Mouse (Mus musculus) neural tube, embryonic 15.5 days (tissue): ENCODE data around the gene Pcif1. TPM values are rescaled to one million over a fixed set of nuclear protein-coding genes. Genes with fewer than 3 reads are reported as not detected.

ENCODE experiments used
- ATAC-seq: fragments of 200-750 bp; cut with Nextera tagmentation; 2 replicates; pipeline ENCODE4 v1.8.0; 2017; ENCODE audit warnings: mild to moderate bottlenecking, moderate TSS enrichment, moderate library complexity; ENCODE audit not compliant: low FRiP score
- H3K27ac ChIP-seq: fragments of 300-500 bp; sonication (generic); replicated peaks from 2 replicates; pipeline ENCODE4 v1.5.1; 2015; ENCODE audit warnings: mild to moderate bottlenecking, inconsistent platforms
- H3K27me3 ChIP-seq: fragments of 300-500 bp; sonication (generic); replicated peaks from 2 replicates; pipeline ENCODE4 v1.6.1; 2015; ENCODE audit warnings: inconsistent platforms
- H3K36me3 ChIP-seq: fragments of 300-500 bp; sonication (generic); 2 replicates; pipeline ENCODE4 v1.6.1; 2015; ENCODE audit warnings: inconsistent platforms
- H3K4me1 ChIP-seq: fragments of 300-500 bp; sonication (generic); 2 replicates; pipeline ENCODE4 v1.6.1; 2015; ENCODE audit warnings: inconsistent platforms
- H3K4me2 ChIP-seq: fragments of 300-500 bp; sonication (generic); 2 replicates; pipeline ENCODE4 v1.6.1; 2015; ENCODE audit warnings: inconsistent platforms, mild to moderate bottlenecking, moderate library complexity
- H3K4me3 ChIP-seq: fragments of 300-500 bp; sonication (generic); replicated peaks from 2 replicates; pipeline ENCODE4 v1.5.1; 2015; ENCODE audit warnings: mild to moderate bottlenecking, inconsistent platforms
- H3K9ac ChIP-seq: fragments of 300-500 bp; sonication (generic); replicated peaks from 2 replicates; pipeline ENCODE4 v1.6.1; 2015; ENCODE audit warnings: mild to moderate bottlenecking, inconsistent platforms
- H3K9me3 ChIP-seq: fragments of 300-500 bp; sonication (generic); replicated peaks from 2 replicates; pipeline ENCODE4 v1.6.1; 2016; ENCODE audit warnings: inconsistent platforms
- WGBS: fragments of 180-500 bp; shearing (Covaris S2); methylation state at CpG from one replicate; pipeline ENCODE4 v1.1.7; 2015; ENCODE audit warnings: mixed read lengths; 5-methylcytosine and 5-hydroxymethylcytosine counted together
- polyA plus RNA-seq: library from polyadenylated mRNA; unstranded; fragments of >200 nt; fragmentation: Nextera tagmentation; extraction: Ambion mirVana; gene quantifications from 2 replicates; pipeline ENCODE4 v1.2.1, GENCODE M21; 2015

Pcif1 gene
- polyA plus RNA-seq, 1 experiment from 2014 or later, result 79.9 TPM

GRCm38 (mm10) chr2:164912749-164913427, 33.8 kb downstream of the Pcif1 start:
- Histone ChIP-seq H3K4me2 (peak overlapping the region; percentile 90), H3K9me3 (no peaks in the 10 kb centered on the region), H3K4me3 (peak overlapping the region; percentile 84), H3K27me3 (no peaks in the 10 kb centered on the region), H3K9ac (no peak overlapping the region), H3K27ac (peak overlapping the region; percentile 100), H3K36me3 (peaks cover 15% of the 10 kb centered on the region), H3K4me1 (peaks cover 31% of the 10 kb centered on the region)
- WGBS, result 93% methylated on average over 9 of the region's 9 CpGs
- no peak for ATAC-seq

- Histone ChIP-seq H3K4me3 (no peak overlapping the region), H3K36me3 (peaks cover 10% of the 10 kb centered on the region), H3K9ac (no peak overlapping the region), H3K27me3 (no peaks in the 10 kb centered on the region), H3K9me3 (no peaks in the 10 kb centered on the region), H3K4me2 (no peak overlapping the region), H3K27ac (no peak overlapping the region), H3K4me1 (peaks cover 31% of the 10 kb centered on the region)
- 98% methylated on average over 2 of the region's 2 CpGs for WGBS
- no peak for ATAC-seq
Observed at GRCm38 (mm10) chr2:164913428-164913786, 34.3 kb downstream of the Pcif1 start.

- Histone ChIP-seq H3K27me3 (no peaks in the 10 kb centered on the region), H3K4me3 (no peak overlapping the region), H3K27ac (no peak overlapping the region), H3K4me2 (no peak overlapping the region), H3K4me1 (peaks cover 12% of the 10 kb centered on the region), H3K9ac (no peak overlapping the region), H3K9me3 (no peaks in the 10 kb centered on the region), H3K36me3 (peaks cover 7% of the 10 kb centered on the region)
- 85% methylated on average over 5 of the region's 5 CpGs for WGBS
- no peak for ATAC-seq
Observed at GRCm38 (mm10) chr2:164916820-164917219, 37.7 kb downstream of the Pcif1 start.

DNA sequence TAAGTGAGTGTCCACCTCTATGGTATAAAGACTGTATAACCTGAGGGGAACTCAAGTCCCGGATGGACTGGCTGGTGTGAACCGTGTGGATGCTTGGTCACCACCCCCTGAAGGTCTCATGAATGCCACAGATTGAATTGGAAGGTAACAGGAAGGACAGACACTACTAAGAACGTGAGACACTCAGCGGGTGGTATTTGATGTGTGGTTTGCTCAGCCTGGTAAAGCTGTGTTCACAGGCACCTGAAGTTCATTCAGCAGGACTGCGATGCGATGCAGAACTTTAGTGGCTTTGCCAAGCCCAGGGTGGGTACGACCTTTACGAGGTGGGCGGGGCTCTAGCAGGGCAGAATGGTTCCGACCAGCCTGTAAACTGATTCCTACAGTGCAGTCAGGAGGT, 38.3 kb downstream of the Pcif1 start:
- H3K9me3 ChIP-seq, result no peaks in the 10 kb centered on the region
- peaks cover 8% of the 10 kb centered on the region for H3K4me1 ChIP-seq
- no peak for ATAC-seq
- 34% methylated on average over 10 of the region's 10 CpGs for WGBS
- no peak overlapping the region for H3K4me3 ChIP-seq
- H3K4me2 ChIP-seq, result no peak overlapping the region
- no peaks in the 10 kb centered on the region for H3K27me3 ChIP-seq
- peaks cover 7% of the 10 kb centered on the region for H3K36me3 ChIP-seq
- no peak overlapping the region for H3K9ac ChIP-seq
- no peak overlapping the region for H3K27ac ChIP-seq

GRCm38 (mm10) chr2:164918325-164918724, 39.2 kb downstream of the Pcif1 start:
- H3K4me3 ChIP-seq, result no peak overlapping the region
- peaks cover 3% of the 10 kb centered on the region; the same call in 1 of the 2 replicates for H3K4me1 ChIP-seq
- H3K27ac ChIP-seq, result no peak overlapping the region
- H3K4me2 ChIP-seq, result no peak overlapping the region
- H3K36me3 ChIP-seq, result peaks cover 7% of the 10 kb centered on the region
- no peaks in the 10 kb centered on the region for H3K9me3 ChIP-seq
- no peak for ATAC-seq
- 68% methylated on average over 4 of the region's 5 CpGs for WGBS
- no peaks in the 10 kb centered on the region for H3K27me3 ChIP-seq
- no peak overlapping the region for H3K9ac ChIP-seq

DNA sequence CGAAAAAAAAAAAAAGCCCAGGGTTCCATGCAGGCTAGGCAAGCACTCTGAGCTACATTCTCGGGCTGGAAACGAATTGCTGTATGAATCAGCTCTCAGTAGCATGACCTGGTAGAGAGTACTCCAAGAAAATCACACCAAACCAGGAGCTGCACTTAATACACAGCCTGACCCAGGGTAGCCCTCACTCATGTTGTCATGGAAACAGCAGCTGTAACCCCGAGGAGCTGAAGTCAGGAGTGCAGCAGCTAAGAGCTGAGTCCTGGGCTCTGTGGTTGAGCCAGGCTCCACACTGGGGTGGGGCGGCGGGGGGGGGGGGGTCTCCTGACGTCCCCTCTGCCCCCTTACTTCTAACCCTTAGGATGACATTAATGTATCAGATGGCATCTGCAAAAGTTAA, 42.9 kb downstream of the Pcif1 start:
- H3K4me2 ChIP-seq, result no peak overlapping the region
- H3K9ac ChIP-seq, result no peak overlapping the region
- no peak for ATAC-seq

DNA sequence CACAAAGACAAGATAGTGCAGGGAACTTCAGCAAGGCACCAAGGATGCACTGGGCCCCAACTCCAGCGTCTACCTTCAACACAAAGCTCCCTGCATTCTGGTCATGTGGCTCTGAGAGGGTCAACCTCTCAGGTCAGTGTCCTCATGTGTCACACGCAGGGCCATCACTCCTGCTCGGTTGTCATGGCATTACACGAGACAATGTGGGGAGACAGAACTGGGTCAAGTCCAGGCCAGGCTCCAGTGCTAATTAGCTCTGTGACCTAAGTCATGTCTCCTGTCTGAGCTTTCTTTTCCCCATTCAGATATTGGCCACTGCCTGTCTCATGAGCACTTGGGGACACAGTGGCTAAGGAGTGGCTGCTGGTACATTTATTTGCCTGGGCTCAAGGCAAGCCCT, 44.2 kb downstream of the Pcif1 start:
- peaks cover 7% of the 10 kb centered on the region for H3K36me3 ChIP-seq
- WGBS, result 44% methylated on average over 4 of the region's 4 CpGs
- ATAC-seq, result no peak

More for the DNA sequence above, 42.9 kb downstream of the Pcif1 start:
- 52% methylated on average over 7 of the region's 7 CpGs for WGBS
- Histone ChIP-seq H3K4me1 (peaks cover 17% of the 10 kb centered on the region; the same call in 1 of the 2 replicates), H3K4me3 (no peak overlapping the region), H3K36me3 (peaks cover 7% of the 10 kb centered on the region), H3K27ac (no peak overlapping the region), H3K27me3 (no peaks in the 10 kb centered on the region), H3K9me3 (no peaks in the 10 kb centered on the region)

DNA sequence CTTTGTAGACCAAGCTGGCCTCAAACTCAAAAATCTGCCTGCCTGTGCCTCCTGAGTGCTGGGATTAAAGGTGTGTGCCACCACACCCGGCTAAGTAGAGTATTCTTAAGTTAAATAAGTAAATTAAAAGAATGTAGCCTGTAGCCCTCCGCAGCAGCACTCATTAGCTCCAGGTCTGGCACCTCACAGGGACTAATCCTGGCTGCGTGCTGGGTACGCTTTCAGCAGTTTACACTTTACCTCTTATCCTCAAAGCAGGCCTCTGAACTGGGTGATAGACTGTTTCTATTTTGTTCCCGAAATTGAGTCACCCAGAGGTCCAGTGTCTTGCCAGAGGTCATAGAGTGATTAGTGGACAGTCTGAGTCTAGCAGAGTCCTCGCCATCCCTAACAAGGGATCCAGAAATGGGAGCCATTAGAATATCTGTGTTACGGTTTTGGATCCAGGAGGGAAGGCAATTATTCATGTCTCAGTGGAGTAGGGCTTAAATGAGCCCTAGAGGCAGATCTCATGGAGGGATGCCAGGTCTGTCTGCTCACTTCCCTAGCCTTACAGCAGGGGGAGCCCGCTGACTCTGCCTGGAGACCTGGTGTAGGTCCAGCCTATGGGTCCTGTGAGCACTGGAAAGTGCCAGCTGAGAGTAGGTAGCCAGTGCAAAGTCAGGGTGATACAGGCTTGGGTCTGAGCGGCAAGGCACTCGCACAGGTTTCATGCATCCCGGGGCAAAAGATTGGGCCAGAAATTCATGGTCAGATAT, 45.2 kb downstream of the Pcif1 start:
- Histone ChIP-seq H3K27ac (no peak overlapping the region), H3K27me3 (no peaks in the 10 kb centered on the region), H3K4me2 (no peak overlapping the region), H3K36me3 (peaks cover 7% of the 10 kb centered on the region), H3K4me3 (no peak overlapping the region), H3K4me1 (peaks cover 17% of the 10 kb centered on the region; the same call in 1 of the 2 replicates), H3K9me3 (no peaks in the 10 kb centered on the region), H3K9ac (no peak overlapping the region)
- no peak; the same call in 1 of the 2 replicates for ATAC-seq
- WGBS, result 37% methylated on average over 11 of the region's 11 CpGs

More for the DNA sequence above, 44.2 kb downstream of the Pcif1 start:
- no peak overlapping the region for H3K27ac ChIP-seq
- H3K4me2 ChIP-seq, result no peak overlapping the region
- H3K4me1 ChIP-seq, result peaks cover 17% of the 10 kb centered on the region; the same call in 1 of the 2 replicates
- H3K9ac ChIP-seq, result no peak overlapping the region
- no peaks in the 10 kb centered on the region for H3K27me3 ChIP-seq
- no peak overlapping the region for H3K4me3 ChIP-seq
- H3K9me3 ChIP-seq, result no peaks in the 10 kb centered on the region

DNA sequence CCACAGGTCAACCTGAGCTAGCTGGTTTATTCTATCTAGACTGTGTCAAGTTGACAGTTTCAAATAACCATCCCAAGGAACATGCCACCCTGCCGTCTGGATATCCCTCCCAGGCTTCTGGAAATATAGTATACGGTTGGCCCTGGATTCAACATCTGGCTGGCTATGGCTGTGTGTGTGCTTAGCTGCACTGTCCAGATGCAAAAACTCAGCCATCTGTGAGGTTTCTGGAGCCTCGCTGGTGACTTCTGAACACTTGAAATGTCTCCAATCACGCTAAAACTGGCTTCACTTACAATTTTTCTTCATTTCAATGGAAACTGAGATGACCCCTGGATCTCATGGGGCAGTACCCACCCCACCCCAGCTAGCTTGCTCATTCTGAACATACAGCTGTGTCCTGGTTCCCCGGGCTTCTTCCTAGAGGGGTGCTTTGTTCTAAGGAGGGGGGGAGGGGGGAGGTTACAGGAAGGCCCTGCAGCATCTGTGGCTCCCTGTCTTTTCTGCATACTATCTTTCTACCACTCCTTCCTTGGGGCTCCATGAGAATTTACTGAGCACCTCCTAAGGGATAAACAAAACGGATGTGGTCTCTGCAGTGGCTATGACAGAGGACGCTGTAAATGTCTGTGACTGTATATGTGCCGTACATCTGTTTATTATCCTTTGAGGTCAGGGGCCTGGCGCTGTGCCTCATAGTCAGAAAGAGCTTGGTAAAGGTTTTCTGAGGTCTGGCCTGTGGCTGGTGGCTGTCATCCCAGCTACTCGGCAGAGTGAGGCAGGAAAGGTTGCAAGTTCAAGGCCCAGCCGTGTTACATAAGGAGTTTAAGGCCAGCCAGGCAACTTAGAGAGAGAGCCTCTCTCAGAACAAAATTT, 51.8 kb downstream of the Pcif1 start:
- Histone ChIP-seq H3K9me3 (no peaks in the 10 kb centered on the region), H3K27me3 (0 out of 2 replicates have a peak, but pooled peaks cover 3% of the 10 kb centered on the region), H3K27ac (no peak overlapping the region), H3K36me3 (no peaks in the 10 kb centered on the region), H3K4me2 (no peak overlapping the region), H3K4me1 (peaks cover 5% of the 10 kb centered on the region), H3K9ac (no peak overlapping the region), H3K4me3 (no peak overlapping the region)
- 58% methylated on average over 11 of the region's 11 CpGs for WGBS
- no peak for ATAC-seq

GRCm38 (mm10) chr2:164933534-164933933, 54.4 kb downstream of the Pcif1 start:
- peaks cover 14% of the 10 kb centered on the region for H3K4me1 ChIP-seq
- H3K27ac ChIP-seq, result no peak overlapping the region
- H3K4me2 ChIP-seq, result no peak overlapping the region
- 45% methylated on average over 8 of the region's 10 CpGs for WGBS
- H3K27me3 ChIP-seq, result 0 out of 2 replicates have a peak, but pooled peaks cover 3% of the 10 kb centered on the region
- no peaks in the 10 kb centered on the region for H3K36me3 ChIP-seq
- no peaks in the 10 kb centered on the region for H3K9me3 ChIP-seq
- H3K9ac ChIP-seq, result no peak overlapping the region
- no peak for ATAC-seq
- no peak overlapping the region for H3K4me3 ChIP-seq

DNA sequence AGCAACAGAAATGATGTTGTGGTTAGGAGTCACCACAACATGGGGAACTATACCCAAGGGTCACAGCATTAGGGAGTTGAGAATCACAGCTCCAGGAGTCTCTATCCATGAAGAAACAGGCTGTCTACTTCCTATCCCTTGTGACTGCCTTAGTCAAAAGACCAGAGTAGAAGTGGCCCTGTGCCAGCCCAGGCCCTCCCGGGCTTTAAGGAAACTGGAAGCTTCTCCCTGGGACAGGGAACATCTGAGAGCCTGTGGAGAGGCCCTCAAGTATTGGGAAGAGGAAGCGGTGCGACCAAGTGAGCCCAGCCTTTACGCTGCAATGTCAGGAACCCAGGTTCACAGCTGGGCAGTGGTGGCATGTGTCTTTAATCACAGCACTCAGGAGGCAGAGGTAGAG, 56.9 kb downstream of the Pcif1 start:
- no peaks in the 10 kb centered on the region for H3K9me3 ChIP-seq
- H3K9ac ChIP-seq, result no peak overlapping the region
- H3K27me3 ChIP-seq, result 0 out of 2 replicates have a peak, but pooled peaks cover 3% of the 10 kb centered on the region
- H3K4me2 ChIP-seq, result no peak overlapping the region
- 70% methylated on average over 4 of the region's 4 CpGs for WGBS
- no peak overlapping the region for H3K27ac ChIP-seq
- ATAC-seq, result no peak
- H3K4me3 ChIP-seq, result no peak overlapping the region
- H3K4me1 ChIP-seq, result peaks cover 33% of the 10 kb centered on the region
- no peaks in the 10 kb centered on the region for H3K36me3 ChIP-seq
